Mouse (Mus musculus) cerebellum, adult (tissue): ENCODE data around the gene Lkaaear1.
A peak's percentile ranks its signal among the peaks of the same experiment; 100 is the strongest.

Source experiments
- ATAC-seq: cut with Nextera tagmentation; 2 replicates; pipeline ENCODE4 v1.9.2; 2017; ENCODE audit warnings: mild to moderate bottlenecking, moderate library complexity, mixed read lengths; ENCODE audit not compliant: insufficient number of reproducible peaks, low FRiP score, low TSS enrichment

Gene Lkaaear1

DNA sequence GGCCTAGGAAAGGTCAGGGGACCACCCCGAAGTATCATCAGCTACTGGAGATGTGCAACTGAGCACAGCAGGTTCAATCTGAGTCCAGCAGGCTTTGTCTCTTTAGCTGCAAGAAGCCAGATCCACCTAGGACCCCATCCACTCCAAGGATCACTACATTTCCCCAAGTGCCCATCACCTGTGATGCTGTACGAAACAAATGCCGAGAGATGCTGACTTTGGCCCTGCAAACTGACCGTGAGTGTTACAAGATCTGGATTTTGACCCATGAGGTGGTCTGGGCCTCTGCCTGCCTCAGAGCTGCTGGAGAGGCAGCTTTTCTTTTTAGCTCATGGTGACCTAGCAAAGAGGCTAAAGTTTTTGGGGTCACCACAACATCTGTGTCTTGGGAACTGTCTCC, 12.6 kb downstream of the Lkaaear1 start:
- ATAC-seq: no peak

DNA sequence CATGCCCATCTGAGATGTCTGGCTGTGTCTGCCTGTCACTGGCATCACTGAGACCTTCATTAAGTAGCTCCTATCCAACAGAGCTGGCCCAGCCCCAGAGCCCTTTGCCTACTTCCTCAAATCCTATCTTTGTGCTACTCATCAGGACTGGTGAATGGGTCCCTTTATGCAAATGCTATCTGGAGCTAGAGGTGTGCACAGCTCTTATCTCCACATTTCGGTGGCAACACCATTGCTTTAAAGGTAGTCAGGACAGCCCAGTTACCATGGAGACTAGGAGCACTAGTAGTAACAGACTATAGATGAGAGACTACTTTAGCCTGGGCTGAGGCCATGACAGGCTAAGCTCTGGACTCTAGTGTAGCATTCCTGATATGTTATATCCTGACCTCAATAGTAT, 13.5 kb downstream of the Lkaaear1 start:
- no peak for ATAC-seq

DNA sequence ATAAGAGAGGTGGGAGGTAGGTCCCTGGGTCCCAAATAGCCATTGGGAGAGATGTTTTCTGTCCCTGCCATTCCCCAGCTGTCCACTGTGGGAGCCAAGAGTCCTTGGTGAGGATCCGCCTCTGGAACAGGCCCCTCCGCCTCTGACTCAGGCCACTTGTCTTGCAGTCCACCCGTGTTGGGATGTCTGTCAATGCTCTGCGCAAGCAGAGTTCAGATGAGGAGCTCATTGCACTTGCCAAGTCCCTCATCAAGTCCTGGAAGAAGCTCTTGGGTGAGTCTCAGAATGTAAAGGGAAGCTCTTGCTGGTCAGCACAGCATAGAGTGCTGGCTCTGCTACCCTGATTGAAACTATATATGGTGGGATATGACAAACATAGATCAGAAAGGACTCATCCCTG, 14.9 kb downstream of the Lkaaear1 start:
- ATAC-seq: no peak

DNA sequence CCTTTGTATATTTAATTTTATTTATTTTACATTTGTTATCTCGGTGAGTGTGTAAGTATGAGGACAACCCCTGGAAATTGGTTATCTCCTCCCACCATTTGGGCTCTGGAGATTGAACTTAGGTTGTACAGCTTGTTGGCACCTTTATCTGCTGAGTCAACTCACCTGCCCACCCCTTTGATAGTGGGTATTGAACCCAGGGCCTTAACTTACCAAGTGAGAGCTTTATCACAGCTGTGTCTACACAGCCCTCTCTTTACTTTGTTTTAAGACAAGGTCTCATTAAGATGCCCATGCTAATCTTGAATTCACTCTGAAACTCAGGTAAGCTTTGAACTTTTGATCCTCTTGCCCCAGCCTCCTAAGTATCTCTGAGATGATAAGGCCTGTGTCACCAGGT, 16.3 kb downstream of the Lkaaear1 start:
- ATAC-seq: no peak

DNA sequence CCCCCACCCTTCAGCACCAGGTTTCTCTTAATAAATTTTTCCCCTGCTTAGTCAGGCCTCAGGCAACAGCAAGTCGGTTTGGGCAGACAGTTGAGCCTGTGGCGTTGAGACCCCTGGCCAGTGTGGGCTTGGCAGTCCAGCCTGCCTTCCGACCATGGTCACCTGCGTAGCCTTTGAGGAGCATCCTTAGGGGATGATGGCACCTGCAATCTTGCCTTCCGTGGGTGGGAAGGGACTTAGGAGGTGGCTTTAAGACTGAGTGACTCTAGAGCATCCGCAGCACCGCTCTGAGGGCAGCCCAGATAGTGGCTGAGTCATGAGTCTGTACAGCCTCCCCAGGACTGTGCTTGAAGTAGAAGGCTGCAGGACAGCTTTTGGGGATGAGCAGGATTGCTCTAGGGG, 17.5 kb downstream of the Lkaaear1 start:
- peak; percentile 33; the same call in 1 of the 2 replicates for ATAC-seq

DNA sequence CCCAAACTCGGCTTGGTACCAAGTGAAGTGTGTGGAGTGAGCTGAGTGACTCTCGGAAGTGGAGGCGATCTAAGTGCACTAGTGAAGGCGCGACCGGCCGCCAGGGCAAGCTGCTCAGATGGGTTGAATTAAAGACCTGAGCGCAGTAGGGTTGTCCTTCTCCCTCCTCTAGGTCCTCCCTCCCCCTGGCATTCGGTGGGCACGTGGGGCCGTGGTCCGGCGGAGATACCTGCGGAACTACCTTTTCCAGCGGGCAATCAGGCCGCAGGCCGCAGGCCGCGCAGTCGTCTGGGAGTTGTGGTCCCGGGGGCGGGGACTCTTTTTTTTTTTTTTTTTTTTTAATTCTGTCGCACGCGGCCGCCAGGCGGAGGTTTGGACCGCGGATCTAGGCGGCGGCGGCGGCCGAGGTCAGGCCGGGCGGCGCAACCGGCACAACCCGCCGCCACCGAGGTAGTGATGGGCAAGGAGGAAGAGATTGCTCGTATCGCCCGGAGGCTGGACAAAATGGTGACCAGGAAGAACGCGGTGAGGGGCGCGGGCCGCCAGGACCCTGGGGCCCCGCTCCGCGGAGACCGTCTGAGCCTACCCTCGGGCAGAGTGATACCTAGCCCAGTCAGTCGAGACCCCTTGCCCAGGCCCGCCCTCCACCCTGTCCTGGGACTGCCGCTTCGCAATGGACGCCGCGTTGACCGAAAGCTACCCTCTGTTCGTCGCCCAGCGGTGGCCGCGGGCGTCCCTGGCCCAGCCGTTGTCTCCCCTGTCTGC, 18.1 kb downstream of the Lkaaear1 start, which contains the start of gene Tcea2:
TSS of gene Tcea2 (plus strand) at position 360 of the 765 bp plus-strand sequence.
- ATAC-seq: peak; percentile 61

DNA sequence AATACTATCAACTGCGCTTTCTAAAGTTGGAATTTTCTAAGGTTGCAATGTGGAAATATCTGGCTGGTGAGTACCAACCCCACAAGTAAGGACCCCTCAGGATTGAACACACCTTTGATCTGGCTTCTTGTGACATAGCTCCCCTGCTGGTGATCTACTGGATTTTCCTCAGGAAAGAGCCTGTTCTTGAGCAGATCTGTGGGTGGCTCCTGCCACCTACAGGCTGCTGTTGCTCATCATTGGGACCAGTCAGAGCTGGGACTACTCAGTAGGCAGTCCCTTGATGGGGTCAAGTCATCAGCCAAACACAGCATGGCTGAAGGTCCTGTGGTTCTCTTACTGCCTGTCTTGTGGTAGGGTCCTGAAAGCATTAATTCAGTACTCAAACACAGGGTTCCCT, 19.5 kb downstream of the Lkaaear1 start:
- ATAC-seq: peak; percentile 36; the same call in 1 of the 2 replicates

DNA sequence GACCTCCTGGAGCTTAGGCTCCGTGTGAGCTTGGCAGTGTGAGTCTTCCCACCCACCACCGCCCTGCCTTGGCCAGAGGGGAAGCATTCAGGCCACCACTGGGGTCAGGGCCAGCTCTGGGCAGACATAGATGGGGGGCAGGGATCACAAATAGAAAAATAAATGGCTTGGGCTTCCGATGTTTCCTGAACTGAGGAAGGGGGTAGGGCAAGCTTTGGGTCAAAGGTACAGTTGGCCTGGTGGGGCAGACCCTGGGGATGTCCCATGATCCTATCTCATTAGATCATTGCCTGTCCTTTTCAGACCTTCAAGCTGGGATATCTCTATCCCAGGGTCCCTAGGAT, 20.5 kb downstream of the Lkaaear1 start:
- no peak for ATAC-seq

DNA sequence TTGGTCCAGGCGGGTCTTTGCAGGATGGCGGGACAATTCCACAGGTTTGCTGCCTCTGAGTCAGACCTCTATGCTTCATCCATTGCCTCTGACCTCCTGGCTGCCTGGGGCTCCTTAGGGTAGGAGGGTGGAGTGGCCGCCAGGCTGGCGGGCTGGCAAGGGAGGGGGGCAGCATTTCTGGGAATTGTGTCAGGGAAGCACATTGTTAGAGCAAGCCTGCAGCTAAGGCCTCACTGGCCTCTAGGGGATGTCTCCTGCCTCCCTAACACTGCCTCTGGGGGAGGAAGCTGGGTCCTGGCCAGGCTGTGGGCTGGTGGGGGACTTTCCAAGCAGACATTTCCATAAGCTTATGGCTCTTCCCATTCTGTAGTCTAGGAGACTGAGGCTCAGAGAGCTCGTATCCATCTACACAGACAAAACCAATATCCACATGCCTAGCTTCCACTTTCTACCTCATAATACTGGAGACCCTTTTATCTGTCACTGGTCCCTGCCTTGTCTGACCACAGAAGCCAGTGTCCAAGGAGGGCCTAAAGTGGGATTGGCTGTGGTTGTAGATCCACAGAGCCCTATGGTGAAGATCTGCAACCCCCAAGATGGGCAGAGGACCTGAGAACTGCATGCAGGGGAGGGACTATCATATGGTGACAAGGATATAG, 21.0 kb downstream of the Lkaaear1 start:
- no peak for ATAC-seq

DNA sequence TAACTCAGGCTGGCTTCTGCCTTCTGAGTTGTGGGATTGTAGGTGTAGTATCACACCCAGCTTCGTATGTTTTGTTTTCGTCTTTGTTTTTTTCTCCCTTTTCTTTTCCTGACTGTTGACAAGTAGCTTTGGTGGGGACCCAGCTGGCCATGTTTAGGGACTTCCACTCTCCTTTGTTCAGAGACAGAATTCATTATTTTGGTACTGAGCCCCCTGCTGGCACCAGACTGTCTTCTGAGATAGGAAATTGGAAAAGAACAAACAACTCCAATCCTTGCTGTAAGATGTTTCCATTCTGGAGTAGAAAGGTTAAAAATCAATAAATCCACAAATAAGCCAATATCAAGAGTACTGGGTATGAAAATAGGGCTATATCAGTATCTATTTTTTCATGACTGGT, 21.8 kb downstream of the Lkaaear1 start:
- ATAC-seq: no peak

DNA sequence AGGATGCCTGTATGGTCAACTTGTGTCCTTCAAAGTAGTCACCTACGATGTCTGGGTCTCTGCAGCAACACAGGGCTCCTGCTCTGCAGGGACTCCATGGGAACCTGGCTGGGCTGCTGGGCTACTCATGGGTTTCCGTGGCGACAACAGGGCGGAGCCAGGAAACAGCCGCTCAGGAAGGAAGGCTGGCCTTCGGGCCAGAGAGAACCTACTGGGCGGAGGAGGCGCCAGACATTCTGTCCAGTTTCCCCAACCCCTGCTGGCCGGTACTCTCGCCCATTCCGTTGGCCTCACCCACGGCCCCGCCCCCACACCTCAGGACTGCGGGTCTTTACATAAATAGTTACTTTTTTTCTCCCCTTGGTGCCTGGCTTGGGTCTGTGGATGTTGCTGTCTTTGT, 22.8 kb downstream of the Lkaaear1 start:
- ATAC-seq: no peak

DNA sequence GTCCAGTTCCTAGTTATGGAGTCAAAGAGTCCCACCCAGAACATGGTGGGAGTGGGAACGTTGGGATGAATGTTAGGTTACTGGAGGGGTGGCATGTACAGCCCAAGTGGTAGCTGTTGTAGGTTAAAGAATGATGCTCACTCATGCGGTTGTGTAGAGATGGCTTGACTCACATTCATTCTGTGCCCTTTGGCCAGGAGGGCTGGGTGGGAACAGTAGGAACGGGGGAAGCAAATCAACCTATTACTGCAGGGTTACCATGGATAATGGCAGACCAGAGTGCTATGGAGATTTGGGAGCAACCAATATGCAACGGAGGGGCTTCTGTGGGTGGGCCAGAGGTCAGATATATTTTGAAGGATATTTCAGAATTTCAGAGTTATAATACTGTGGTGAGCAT, 23.3 kb downstream of the Lkaaear1 start:
- no peak for ATAC-seq

DNA sequence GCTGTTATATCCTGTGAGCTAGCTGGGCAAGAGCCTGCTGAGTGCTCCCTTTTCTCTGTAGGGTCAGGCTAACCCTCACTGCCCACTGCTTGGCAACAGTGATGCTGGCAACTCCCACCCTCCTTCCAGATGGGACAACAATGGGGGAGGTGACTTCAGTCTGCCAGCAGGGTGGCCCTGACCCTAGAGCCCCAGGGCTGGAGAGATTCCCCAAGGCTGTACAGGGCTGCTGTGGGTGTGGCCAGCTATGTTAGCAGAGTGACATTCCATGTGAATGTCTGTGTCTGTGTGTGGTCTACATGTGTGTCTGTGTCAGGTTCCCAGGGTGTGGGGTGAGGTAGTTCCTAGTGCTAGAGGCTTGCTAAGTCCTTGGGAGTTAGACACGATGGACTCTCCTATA, 24.7 kb downstream of the Lkaaear1 start:
- no peak for ATAC-seq

DNA sequence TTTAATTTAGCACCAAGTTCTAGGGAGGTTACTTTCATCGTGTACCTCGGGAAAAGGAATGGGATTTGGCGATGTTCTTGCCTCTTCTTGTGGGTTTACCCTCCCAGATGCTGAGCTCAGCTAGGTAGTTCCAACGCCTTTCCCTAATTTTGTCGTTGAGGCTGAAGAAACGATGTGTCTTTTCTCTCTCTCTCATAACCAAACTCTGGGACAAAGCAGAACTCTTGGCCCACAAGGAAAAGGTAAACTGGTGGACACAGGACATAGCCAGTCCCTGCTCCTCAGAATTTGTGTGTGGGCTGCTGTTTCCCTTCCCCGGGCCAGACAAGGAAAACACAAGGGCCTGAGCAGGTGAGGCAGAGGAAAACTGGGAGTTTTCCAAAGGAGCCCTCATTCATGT, 26.3 kb downstream of the Lkaaear1 start:
- no peak for ATAC-seq

DNA sequence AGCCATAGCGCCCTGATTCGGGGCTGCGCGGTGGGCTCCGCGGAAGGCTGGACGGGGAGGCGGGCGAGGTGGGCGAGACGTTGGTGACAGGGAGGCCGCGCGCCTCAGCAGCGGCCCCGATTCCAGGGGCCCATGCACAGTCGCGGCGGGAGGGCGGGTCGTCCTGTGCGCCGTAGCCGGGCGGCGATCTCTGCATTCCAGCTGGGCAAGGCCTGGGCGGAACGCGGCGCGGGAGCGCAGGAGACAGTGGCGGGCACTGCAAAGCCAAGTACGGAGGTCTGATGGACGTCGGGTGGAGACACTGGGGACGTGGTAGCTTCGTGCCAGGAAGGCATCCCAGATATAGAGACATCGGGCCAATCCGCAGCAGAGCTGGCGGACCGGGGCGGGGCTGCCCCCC, 26.9 kb downstream of the Lkaaear1 start, which contains the start of gene Sox18:
TSS of gene Sox18 (minus strand) at position 315 of the 400 bp plus-strand sequence.
- ATAC-seq: no peak

DNA sequence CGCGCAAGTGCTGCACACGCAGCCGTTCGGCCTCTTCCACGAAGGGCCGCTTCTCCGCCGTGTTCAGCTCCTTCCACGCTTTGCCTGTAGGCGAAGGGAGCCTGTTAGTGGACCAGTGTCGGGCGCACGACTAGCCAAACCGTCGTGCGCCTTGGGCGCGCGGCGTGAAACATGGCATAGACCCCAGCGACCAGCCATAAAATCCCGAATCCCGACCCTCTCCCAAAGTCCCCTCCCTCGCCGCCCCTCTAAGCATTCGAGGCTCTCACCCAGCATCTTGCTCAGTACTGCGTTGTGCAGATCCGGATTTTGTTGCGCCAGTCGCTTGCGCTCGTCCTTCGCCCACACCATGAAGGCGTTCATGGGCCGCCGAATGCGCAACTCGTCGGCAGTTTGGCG, 27.3 kb downstream of the Lkaaear1 start:
- no peak for ATAC-seq

DNA sequence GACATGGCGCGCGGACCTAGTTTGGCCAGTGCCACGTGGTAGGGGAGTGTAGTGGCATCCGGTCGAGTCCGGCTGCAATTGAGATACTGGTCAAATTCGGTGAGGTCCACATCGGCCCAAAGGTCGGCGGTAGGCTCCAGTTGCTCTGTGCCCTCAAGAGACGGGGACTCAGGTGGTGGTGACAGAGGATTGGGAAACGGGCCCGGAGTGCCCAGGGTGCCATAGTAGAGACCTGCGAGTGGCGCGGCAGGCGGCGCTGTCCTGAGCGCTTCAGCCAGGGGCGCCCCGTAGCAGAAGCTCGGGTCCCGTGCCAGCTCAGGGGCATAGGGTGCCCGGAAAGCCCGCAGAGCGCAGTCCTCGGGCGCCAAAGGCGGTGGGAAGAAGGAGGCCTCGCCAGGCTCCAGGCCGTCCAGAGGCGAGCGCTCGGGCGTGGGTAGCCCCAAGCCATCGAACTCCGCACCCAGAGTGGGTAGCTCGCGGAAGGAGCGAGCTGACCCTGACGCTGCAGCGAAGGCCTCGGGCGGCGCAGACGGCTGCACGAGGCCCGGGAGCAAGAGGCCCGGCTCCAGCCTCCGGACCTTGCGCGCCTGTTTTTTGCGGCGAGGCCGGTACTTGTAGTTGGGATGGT, 27.8 kb downstream of the Lkaaear1 start:
- no peak for ATAC-seq

DNA sequence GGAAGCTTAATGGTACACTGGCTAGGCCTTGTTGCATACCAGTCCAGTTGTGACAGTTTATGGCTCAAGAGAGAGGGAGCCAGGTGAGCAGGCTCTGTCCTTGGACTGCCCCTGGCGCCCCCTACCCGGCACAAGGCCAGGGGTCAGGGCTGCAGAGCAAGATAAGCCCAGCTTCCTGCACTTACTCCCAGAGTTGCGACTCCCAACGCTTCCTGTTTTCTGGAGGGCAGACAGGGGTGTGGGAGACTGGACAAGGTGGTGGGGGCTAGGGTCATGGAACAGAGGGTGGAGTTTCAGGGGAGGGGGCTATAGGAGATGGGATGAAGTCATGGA, 35.0 kb downstream of the Lkaaear1 start:
- ATAC-seq: no peak

DNA sequence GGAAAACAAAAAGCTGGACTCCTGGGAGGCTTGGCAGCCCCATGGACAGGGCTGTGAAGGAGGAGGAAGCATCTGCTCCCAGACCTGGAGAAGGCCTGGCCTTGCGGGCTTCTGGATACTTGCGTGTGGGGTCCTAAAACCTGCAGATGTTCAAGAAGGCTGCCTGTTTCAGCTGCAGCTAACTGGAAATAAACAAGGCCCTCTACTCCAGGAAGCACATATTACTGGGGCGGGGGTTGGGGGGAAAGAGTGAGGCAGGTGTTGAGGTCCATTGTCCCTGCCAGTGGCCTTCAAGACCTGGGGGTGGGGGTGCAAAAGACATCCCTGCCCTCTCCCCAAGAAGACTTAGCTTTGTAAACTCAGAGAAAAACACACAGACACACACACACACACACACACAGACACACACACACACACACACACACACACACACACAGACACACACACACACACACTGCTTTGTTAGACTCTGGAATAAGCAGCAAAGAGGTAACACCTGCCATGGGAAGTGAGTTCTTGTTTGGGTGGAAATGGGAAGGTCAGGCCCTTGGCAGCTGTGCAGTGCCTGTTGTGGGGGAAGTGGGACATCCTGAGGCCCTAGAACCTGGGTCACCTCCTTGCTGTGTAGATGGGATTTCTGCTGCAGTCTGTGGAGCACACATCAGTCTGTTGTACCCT, 35.5 kb downstream of the Lkaaear1 start:
- ATAC-seq: no peak

DNA sequence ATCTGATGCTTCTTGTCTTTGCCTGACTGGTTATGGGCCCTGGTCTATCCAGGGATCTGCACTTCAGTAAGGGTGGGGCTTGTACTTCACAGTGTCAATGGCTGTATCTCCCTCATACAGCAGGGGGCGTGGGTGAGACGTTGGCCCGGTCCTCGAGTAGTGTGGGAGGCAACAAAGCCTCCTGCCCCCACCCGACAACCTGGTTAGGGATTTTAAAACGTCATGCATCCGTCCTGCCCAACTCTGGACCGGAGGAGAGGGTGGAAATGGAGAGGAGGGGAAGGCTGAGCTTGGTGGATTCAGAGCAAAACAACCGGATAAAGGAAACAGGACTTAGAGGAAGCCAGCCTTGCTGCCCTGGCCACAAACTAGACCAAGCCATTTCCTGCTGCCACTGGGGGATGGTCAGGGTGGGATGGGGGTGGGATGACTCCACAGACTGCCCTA, 38.6 kb downstream of the Lkaaear1 start:
- peak; percentile 72 for ATAC-seq

DNA sequence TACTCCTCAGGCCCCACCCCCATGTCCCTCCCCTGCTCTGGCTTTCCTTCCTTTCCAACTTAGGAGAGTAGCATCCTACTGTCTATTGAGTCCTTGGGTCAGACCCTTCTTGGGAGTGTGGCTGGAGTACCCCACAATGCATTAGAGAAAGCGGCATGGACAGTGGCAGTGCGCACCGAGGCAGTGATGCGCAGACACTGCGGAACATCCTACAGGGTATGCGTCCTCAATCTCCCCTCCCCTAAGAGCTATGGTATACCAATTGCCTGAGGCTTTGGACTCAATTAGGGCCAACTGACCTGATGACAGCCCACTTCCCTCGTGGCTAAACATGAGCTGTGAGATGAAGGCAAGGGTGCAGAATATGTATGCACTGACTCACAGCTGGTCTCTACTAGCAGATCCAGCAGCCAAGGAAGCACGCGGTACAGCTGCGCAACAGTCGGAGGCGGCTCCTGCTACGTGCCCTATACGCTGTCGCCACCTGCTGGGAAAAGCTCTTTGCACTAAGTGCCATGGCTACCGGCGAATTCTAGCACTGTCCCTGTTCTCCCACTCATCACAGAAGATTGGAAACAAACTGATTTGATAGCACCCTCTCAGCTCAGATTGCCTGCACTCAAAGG, 39.2 kb downstream of the Lkaaear1 start:
- no peak for ATAC-seq
